Mouse (Mus musculus): ENCODE measurements at regions not wholly inside any gene's neighbourhood (a gene's known extent, or its start where the extent isn't known, plus 50 kb on each side); places are given as distances from the start of the nearest gene placed in this dataset.

GRCm38 (mm10) chr1:137226479-137227097 lies 266.3 kb upstream of the Nr5a2 start:
- Histone ChIP-seq H3K9ac (ENCODE audit: insufficient read depth, low read depth, low read length, poor library complexity, severe bottlenecking) (no peak overlapping the region), H3K4me1 (ENCODE audit: control insufficient read depth in 2 of 2, insufficient read depth in 2 of 2, low read length in 2 of 2, poor library complexity in 1 of 2) (no peaks in the 10 kb centered on the region), H3K27ac (ENCODE audit: insufficient read depth, low read depth, low read length, poor library complexity, severe bottlenecking) (no peak overlapping the region), H3K4me3 (ENCODE audit: insufficient read depth in 1 of 2, low read depth in 1 of 2, low read length in 2 of 2, poor library complexity in 1 of 2, severe bottlenecking in 1 of 2) (no peak overlapping the region), H3K36me3 (ENCODE audit: control insufficient read depth, insufficient read depth, low read length, poor library complexity, severe bottlenecking) (no peaks in the 10 kb centered on the region), H3K9me3 (ENCODE audit: control insufficient read depth, insufficient read depth, low read depth, low read length) (no peaks in the 10 kb centered on the region)
- peak; percentile 48 for DNase-seq (ENCODE audit: low read depth, low spot score)
- in situ Hi-C loops (cut with MboI; ENCODE audit: low sequenced_read_pairs in 2 of 2, unreplicated experiment in 2 of 2), result loop anchor here in 1 of 2 experiments (25.0 kb wide), 1 partner anchor 811 kb away; no protein-coding TSS in a partner anchor
- TF ChIP-seq ZC3H11A (IDR thresholded peaks at IDR 0.05; ENCODE audit: borderline replicate concordance, low read depth, low read length) (no peak), HCFC1 (IDR thresholded peaks at IDR 0.05; ENCODE audit: borderline replicate concordance, insufficient read depth, low read length) (no peak), ZNF384 (IDR thresholded peaks at IDR 0.05; ENCODE audit: low read depth, low read length) (no peak), MAFK (IDR thresholded peaks at IDR 0.05; ENCODE audit: insufficient read depth, low read depth, low read length) (no peak), CHD2 (IDR thresholded peaks at IDR 0.05; ENCODE audit: low read depth, low read length) (no peak)

DNA sequence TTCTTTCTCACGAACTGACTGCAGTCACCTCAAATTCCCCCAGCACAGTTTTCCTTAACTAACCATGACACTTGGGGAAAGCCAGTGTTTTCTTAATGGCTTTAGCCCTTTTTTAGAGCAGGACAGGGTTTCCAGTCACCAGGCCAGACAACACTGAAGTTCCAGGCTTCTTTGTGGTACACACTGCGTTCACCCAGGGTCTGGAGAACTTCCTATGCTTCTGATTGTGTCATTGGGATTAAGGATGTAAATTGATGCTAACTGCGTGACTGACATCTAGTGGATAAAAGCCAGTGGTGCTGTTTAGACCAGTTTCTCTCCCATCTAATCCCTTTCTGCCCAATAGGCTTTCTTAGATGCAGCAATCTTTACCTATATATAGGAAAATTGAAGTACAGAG lies 265.2 kb upstream of the Nr5a2 start:
- Histone ChIP-seq H3K27ac (ENCODE audit: insufficient read depth, low read depth, low read length, poor library complexity, severe bottlenecking) (no peak overlapping the region), H3K9me3 (ENCODE audit: control insufficient read depth, insufficient read depth, low read depth, low read length) (no peaks in the 10 kb centered on the region), H3K36me3 (ENCODE audit: control insufficient read depth, insufficient read depth, low read length, poor library complexity, severe bottlenecking) (no peaks in the 10 kb centered on the region), H3K4me1 (ENCODE audit: control insufficient read depth in 2 of 2, insufficient read depth in 2 of 2, low read length in 2 of 2, poor library complexity in 1 of 2) (no peaks in the 10 kb centered on the region), H3K9ac (ENCODE audit: insufficient read depth, low read depth, low read length, poor library complexity, severe bottlenecking) (no peak overlapping the region), H3K4me3 (ENCODE audit: insufficient read depth in 1 of 2, low read depth in 1 of 2, low read length in 2 of 2, poor library complexity in 1 of 2, severe bottlenecking in 1 of 2) (no peak overlapping the region)
- peak; percentile 67; the same call in 1 of the 2 replicates for TF ChIP-seq ZC3H11A (IDR thresholded peaks at IDR 0.05; ENCODE audit: borderline replicate concordance, low read depth, low read length)
- TF ChIP-seq CHD2 (IDR thresholded peaks at IDR 0.05; ENCODE audit: low read depth, low read length), result no peak
- TF ChIP-seq HCFC1 (IDR thresholded peaks at IDR 0.05; ENCODE audit: borderline replicate concordance, insufficient read depth, low read length), result no peak
- TF ChIP-seq ZNF384 (IDR thresholded peaks at IDR 0.05; ENCODE audit: low read depth, low read length), result no peak
- in situ Hi-C loops (cut with MboI; ENCODE audit: low sequenced_read_pairs in 2 of 2, unreplicated experiment in 2 of 2), result loop anchor here in 1 of 2 experiments (25.0 kb wide), 1 partner anchor 812 kb away; no protein-coding TSS in a partner anchor
- peak; percentile 31 for DNase-seq (ENCODE audit: low read depth, low spot score)

DNA sequence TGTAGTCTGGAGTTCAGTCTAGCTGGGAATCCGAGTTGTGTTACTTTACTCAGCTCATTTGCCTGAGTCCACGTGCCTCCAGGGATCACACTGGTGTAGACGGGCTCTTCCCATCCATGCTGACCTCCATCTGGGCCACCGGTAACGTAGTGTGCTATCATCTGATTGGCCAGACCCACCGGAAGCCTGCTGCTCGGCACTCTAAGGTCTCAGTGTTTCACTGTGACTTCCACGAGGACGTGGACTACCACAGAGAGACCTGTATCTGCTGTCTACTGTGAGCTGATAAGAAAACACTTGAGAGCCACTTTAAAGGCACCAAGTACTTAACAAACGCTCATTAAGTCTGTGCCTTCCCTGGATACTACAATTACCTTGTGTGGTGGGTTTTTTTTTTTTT lies 262.8 kb upstream of the Nr5a2 start:
- DNase-seq (ENCODE audit: low read depth, low spot score), result no peak

GRCm38 (mm10) chr1:137221087-137222057 lies 261.1 kb upstream of the Nr5a2 start:
- peak; percentile 24; the same call in 1 of the 2 replicates for TF ChIP-seq ZNF384 (IDR thresholded peaks at IDR 0.05; ENCODE audit: low read depth, low read length)
- no peak for TF ChIP-seq ZC3H11A (IDR thresholded peaks at IDR 0.05; ENCODE audit: borderline replicate concordance, low read depth, low read length)
- peak overlapping the region in 1 of 2 experiments; percentile 56; a peak in 3 of 4 replicates for H3K4me3 ChIP-seq (ENCODE audit: insufficient read depth in 1 of 2, low read depth in 1 of 2, low read length in 2 of 2, poor library complexity in 1 of 2, severe bottlenecking in 1 of 2)
- no peaks in the 10 kb centered on the region for H3K9me3 ChIP-seq (ENCODE audit: control insufficient read depth, insufficient read depth, low read depth, low read length)
- in situ Hi-C loops (cut with MboI; ENCODE audit: low sequenced_read_pairs in 2 of 2, unreplicated experiment in 2 of 2), result no loop called here
- no peak for DNase-seq (ENCODE audit: low read depth, low spot score)
- H3K36me3 ChIP-seq (ENCODE audit: control insufficient read depth, insufficient read depth, low read length, poor library complexity, severe bottlenecking), result no peaks in the 10 kb centered on the region
- H3K9ac ChIP-seq (ENCODE audit: insufficient read depth, low read depth, low read length, poor library complexity, severe bottlenecking), result no peak overlapping the region
- no peak overlapping the region for H3K27ac ChIP-seq (ENCODE audit: insufficient read depth, low read depth, low read length, poor library complexity, severe bottlenecking)
- no peaks in the 10 kb centered on the region for H3K4me1 ChIP-seq (ENCODE audit: control insufficient read depth in 2 of 2, insufficient read depth in 2 of 2, low read length in 2 of 2, poor library complexity in 1 of 2)

More for the DNA sequence above, 262.8 kb upstream of the Nr5a2 start:
- in situ Hi-C loops (cut with MboI; ENCODE audit: low sequenced_read_pairs in 2 of 2, unreplicated experiment in 2 of 2), result no loop called here
- Histone ChIP-seq H3K4me3 (ENCODE audit: insufficient read depth in 1 of 2, low read depth in 1 of 2, low read length in 2 of 2, poor library complexity in 1 of 2, severe bottlenecking in 1 of 2) (no peak overlapping the region), H3K9ac (ENCODE audit: insufficient read depth, low read depth, low read length, poor library complexity, severe bottlenecking) (no peak overlapping the region), H3K9me3 (ENCODE audit: control insufficient read depth, insufficient read depth, low read depth, low read length) (no peaks in the 10 kb centered on the region), H3K4me1 (ENCODE audit: control insufficient read depth in 2 of 2, insufficient read depth in 2 of 2, low read length in 2 of 2, poor library complexity in 1 of 2) (no peaks in the 10 kb centered on the region), H3K27ac (ENCODE audit: insufficient read depth, low read depth, low read length, poor library complexity, severe bottlenecking) (no peak overlapping the region), H3K36me3 (ENCODE audit: control insufficient read depth, insufficient read depth, low read length, poor library complexity, severe bottlenecking) (no peaks in the 10 kb centered on the region)
- TF ChIP-seq CHD2 (IDR thresholded peaks at IDR 0.05; ENCODE audit: low read depth, low read length), result no peak

Measured in ES-E14 (cell line).